Mouse (Mus musculus) megakaryocyte-erythroid progenitor cell, adult 5 weeks (primary cell): ENCODE data around the gene Plppr1. TPM values are rescaled to one million over a fixed set of nuclear protein-coding genes. Genes with fewer than 3 reads are reported as not detected.

ENCODE experiments used
- polyA plus RNA-seq: library from polyadenylated mRNA; stranded (reverse); fragments of >175 nt; gene quantifications from 2 replicates; pipeline ENCODE4 v1.2.3, GENCODE M21; 2012

The Plppr1 gene
- not detected in 2 replicates for polyA plus RNA-seq

DNA sequence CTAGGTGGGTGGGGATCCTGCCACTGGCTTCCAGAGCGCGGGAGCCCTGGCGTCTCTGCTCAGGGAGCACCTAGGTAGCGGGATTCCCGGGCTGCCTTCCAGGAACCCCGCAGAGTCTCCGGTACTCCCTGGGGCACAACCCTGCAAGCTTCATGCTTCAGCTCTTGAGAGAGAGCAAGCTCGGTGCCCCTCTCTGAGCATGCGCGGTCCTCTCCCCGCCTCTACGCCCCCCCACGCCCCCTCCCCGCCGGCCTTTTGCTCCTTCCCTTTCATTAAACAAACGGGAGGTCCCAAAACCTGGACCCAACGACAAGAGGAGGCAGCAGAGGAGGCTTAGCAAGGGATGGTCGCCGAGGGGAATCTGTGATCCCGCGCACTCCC, at the start of gene Plppr1:
TSS of gene Plppr1 (plus strand) at position 253 of the 381 bp plus-strand sequence.

